Mouse (Mus musculus): ENCODE results near the gene Rpia. TPM values are rescaled to one million over a fixed set of nuclear protein-coding genes. Genes with fewer than 3 reads are reported as not detected.
"Not testable (repeated sequence)": the region's sequence is repeated elsewhere in the genome, so short reads cannot be mapped to it uniquely, and the experiment has no call there.

The Rpia gene
- 2.0 and 2.8 TPM in 2 replicates for polyA plus RNA-seq (2016; fragmentation: Nextera tagmentation; extraction: Ambion mirVana)

- Histone ChIP-seq H3K9me3 (no peaks in the 10 kb centered on the region), H3K4me1 (peaks cover 29% of the 10 kb centered on the region), H3K4me3 (peak within 1 kb of the TSS; percentile 73), H3K36me3 (replicated peaks) (peaks cover 12% of the 10 kb centered on the region; the same call in 1 of the 2 replicates), H3K27me3 (ENCODE audit: poor library complexity, severe bottlenecking) (no peaks in the 10 kb centered on the region), H3K27ac (peak within 1 kb of the TSS; percentile 90)
- peak; percentile 97 for DNase-seq (ENCODE audit: extremely low spot score, low spot score)
- WGBS, result under 1% methylated on average over 62 of the region's 62 CpGs
These were observed at the start of gene Rpia for GRCm38 (mm10) chr6:70791824-70792535. Rpia (minus strand) TSS chr6:70792232.

- Histone ChIP-seq H3K27me3 (ENCODE audit: poor library complexity, severe bottlenecking) (no peaks in the 10 kb centered on the region), H3K27ac (no peak overlapping the region), H3K9me3 (no peaks in the 10 kb centered on the region), H3K4me1 (peaks cover 14% of the 10 kb centered on the region), H3K36me3 (replicated peaks) (no peaks in the 10 kb centered on the region), H3K4me3 (no peak overlapping the region)
- DNase-seq (ENCODE audit: extremely low spot score, low spot score), result no peak
- 75% methylated on average over 5 of the region's 5 CpGs for WGBS
These were observed 48.2 kb upstream of the Rpia start for GRCm38 (mm10) chr6:70840281-70840680.

GRCm38 (mm10) chr6:70838532-70838931 lies 46.5 kb upstream of the Rpia start:
- no peak for DNase-seq (ENCODE audit: extremely low spot score, low spot score)
- Histone ChIP-seq H3K27me3 (ENCODE audit: poor library complexity, severe bottlenecking) (no peaks in the 10 kb centered on the region), H3K9me3 (no peaks in the 10 kb centered on the region), H3K4me3 (no peak overlapping the region), H3K36me3 (replicated peaks) (no peaks in the 10 kb centered on the region), H3K4me1 (peaks cover 7% of the 10 kb centered on the region), H3K27ac (no peak overlapping the region)
- 56% methylated on average over 3 of the region's 3 CpGs for WGBS

- WGBS, result 88% methylated on average over 2 of the region's 2 CpGs
- Histone ChIP-seq H3K36me3 (replicated peaks) (no peaks in the 10 kb centered on the region), H3K9me3 (no peaks in the 10 kb centered on the region), H3K27ac (no peak overlapping the region), H3K4me3 (no peak overlapping the region), H3K4me1 (no peaks in the 10 kb centered on the region), H3K27me3 (ENCODE audit: poor library complexity, severe bottlenecking) (no peaks in the 10 kb centered on the region)
- no peak for DNase-seq (ENCODE audit: extremely low spot score, low spot score)
These were observed 45.3 kb upstream of the Rpia start for GRCm38 (mm10) chr6:70837297-70837696.

- Histone ChIP-seq H3K4me1 (no peaks in the 10 kb centered on the region), H3K9me3 (no peaks in the 10 kb centered on the region), H3K27me3 (ENCODE audit: poor library complexity, severe bottlenecking) (no peaks in the 10 kb centered on the region), H3K36me3 (replicated peaks) (no peaks in the 10 kb centered on the region), H3K4me3 (no peak overlapping the region), H3K27ac (no peak overlapping the region)
- 85% methylated on average over 10 of the region's 10 CpGs for WGBS
- DNase-seq (ENCODE audit: extremely low spot score, low spot score), result no peak
These were observed 39.3 kb upstream of the Rpia start for GRCm38 (mm10) chr6:70831179-70831839.

GRCm38 (mm10) chr6:70830552-70830951 lies 38.5 kb upstream of the Rpia start:
- H3K9me3 ChIP-seq, result no peaks in the 10 kb centered on the region
- DNase-seq (ENCODE audit: extremely low spot score, low spot score), result no peak
- H3K4me1 ChIP-seq, result no peaks in the 10 kb centered on the region
- no peaks in the 10 kb centered on the region for H3K27me3 ChIP-seq (ENCODE audit: poor library complexity, severe bottlenecking)
- 87% methylated on average over 3 of the region's 3 CpGs for WGBS
- H3K27ac ChIP-seq, result no peak overlapping the region
- no peak overlapping the region for H3K4me3 ChIP-seq
- H3K36me3 ChIP-seq (replicated peaks), result no peaks in the 10 kb centered on the region

- no peak for DNase-seq (ENCODE audit: extremely low spot score, low spot score)
- Histone ChIP-seq H3K4me3 (no peak overlapping the region), H3K27ac (no peak overlapping the region), H3K27me3 (ENCODE audit: poor library complexity, severe bottlenecking) (no peaks in the 10 kb centered on the region), H3K36me3 (replicated peaks) (no peaks in the 10 kb centered on the region), H3K9me3 (no peaks in the 10 kb centered on the region), H3K4me1 (peaks cover 6% of the 10 kb centered on the region)
- 60% methylated on average over 2 of the region's 2 CpGs for WGBS
These were observed 37.4 kb upstream of the Rpia start for GRCm38 (mm10) chr6:70829451-70829850.

GRCm38 (mm10) chr6:70824987-70825337 lies 32.9 kb upstream of the Rpia start:
- H3K27me3 ChIP-seq (ENCODE audit: poor library complexity, severe bottlenecking), result no peaks in the 10 kb centered on the region
- H3K36me3 ChIP-seq (replicated peaks), result no peaks in the 10 kb centered on the region
- no peaks in the 10 kb centered on the region for H3K9me3 ChIP-seq
- H3K27ac ChIP-seq, result peak overlapping the region; percentile 76
- peaks cover 12% of the 10 kb centered on the region for H3K4me1 ChIP-seq
- no peak for DNase-seq (ENCODE audit: extremely low spot score, low spot score)
- H3K4me3 ChIP-seq, result peak overlapping the region; percentile 58
- 47% methylated on average over 4 of the region's 4 CpGs for WGBS

- no peaks in the 10 kb centered on the region for H3K36me3 ChIP-seq (replicated peaks)
- no peaks in the 10 kb centered on the region for H3K27me3 ChIP-seq (ENCODE audit: poor library complexity, severe bottlenecking)
- DNase-seq (ENCODE audit: extremely low spot score, low spot score), result peak; percentile 66
- H3K27ac ChIP-seq, result peak overlapping the region; percentile 76
- H3K9me3 ChIP-seq, result no peaks in the 10 kb centered on the region
- H3K4me3 ChIP-seq, result peak overlapping the region; percentile 58
- WGBS, result 7% methylated on average over 23 of the region's 23 CpGs
- H3K4me1 ChIP-seq, result peaks cover 12% of the 10 kb centered on the region
These were observed 32.3 kb upstream of the Rpia start for GRCm38 (mm10) chr6:70824085-70824986.

GRCm38 (mm10) chr6:70823277-70823676 lies 31.2 kb upstream of the Rpia start:
- DNase-seq (ENCODE audit: extremely low spot score, low spot score); H3K9me3 ChIP-seq; H3K27me3 ChIP-seq (ENCODE audit: poor library complexity, severe bottlenecking); H3K36me3 ChIP-seq (replicated peaks); H3K27ac ChIP-seq; H3K4me3 ChIP-seq: not testable (repeated sequence)
- H3K4me1 ChIP-seq, result peaks cover 12% of the 10 kb centered on the region
- 74% methylated on average over 4 of the region's 4 CpGs for WGBS

- Histone ChIP-seq H3K4me3 (no peak overlapping the region), H3K36me3 (replicated peaks) (no peaks in the 10 kb centered on the region), H3K4me1 (peaks cover 12% of the 10 kb centered on the region), H3K27me3 (ENCODE audit: poor library complexity, severe bottlenecking) (no peaks in the 10 kb centered on the region), H3K27ac (no peak overlapping the region), H3K9me3 (no peaks in the 10 kb centered on the region)
- no peak for DNase-seq (ENCODE audit: extremely low spot score, low spot score)
- 76% methylated on average over 5 of the region's 5 CpGs for WGBS
These were observed 30.4 kb upstream of the Rpia start for GRCm38 (mm10) chr6:70822386-70822910.

- no peak for DNase-seq (ENCODE audit: extremely low spot score, low spot score)
- H3K27ac ChIP-seq, result no peak overlapping the region
- no peaks in the 10 kb centered on the region for H3K36me3 ChIP-seq (replicated peaks)
- H3K27me3 ChIP-seq (ENCODE audit: poor library complexity, severe bottlenecking), result no peaks in the 10 kb centered on the region
- no peak overlapping the region for H3K4me3 ChIP-seq
- WGBS, result 67% methylated on average over 2 of the region's 2 CpGs
- H3K4me1 ChIP-seq, result peaks cover 12% of the 10 kb centered on the region
- no peaks in the 10 kb centered on the region for H3K9me3 ChIP-seq
These were observed 29.5 kb upstream of the Rpia start for GRCm38 (mm10) chr6:70821566-70821965.

Data from forebrain, embryonic 10.5 days (tissue).